Mouse (Mus musculus): ENCODE measurements around the gene Col24a1. TPM values are rescaled to one million over a fixed set of nuclear protein-coding genes. Genes with fewer than 3 reads are reported as not detected.
A peak's percentile ranks its signal among the peaks of the same experiment; 100 is the strongest.

Gene Col24a1
- 4.9 and 5.7 TPM in 2 replicates for polyA plus RNA-seq (2014; fragmentation: Nextera tagmentation; extraction: Ambion mirVana)

DNA sequence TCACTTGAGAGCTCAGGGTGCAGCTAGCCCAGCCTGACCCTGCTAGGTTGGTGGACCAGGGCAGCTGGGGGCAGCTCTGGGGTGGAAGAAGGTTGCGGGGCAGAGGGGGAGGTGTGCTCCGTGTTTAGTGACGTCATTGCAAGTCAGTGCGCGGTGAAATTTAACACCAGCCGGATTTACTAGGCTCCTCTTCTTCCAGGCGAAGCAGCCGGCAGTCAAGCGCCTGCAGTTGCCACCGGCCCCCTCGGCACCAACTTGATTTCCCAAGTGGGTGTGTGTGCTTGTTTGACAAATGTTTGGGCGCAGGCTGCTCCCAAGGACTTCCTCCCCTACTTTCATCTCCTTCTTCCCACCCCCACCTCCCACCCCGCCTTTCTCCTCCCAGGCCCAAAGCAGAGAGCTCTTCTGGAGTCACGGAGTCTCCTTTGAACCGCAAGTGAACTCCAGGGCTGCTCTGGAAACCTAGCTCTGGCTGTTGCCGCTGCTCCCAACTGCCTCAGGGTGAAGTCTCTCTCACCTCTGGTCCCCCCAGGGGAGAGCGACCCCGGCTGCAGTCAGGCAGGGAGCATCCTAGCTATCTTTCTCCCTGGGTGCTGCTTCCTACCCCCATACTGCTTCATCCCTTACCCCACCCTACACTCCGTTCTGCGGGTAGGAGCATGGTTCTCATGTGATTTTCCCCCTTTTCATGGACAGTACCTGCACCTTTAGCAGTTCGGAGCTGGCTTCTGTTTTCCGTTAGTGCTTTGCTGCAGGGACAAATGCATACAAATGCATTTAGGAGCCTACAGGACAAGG is at the start of gene Col24a1:
Gene Col24a1 (plus strand): TSS at position 136 of the 798 bp plus-strand sequence.
- Histone ChIP-seq H3K4me3 (ENCODE audit: low read depth, low read length) (peak within 1 kb of the TSS; percentile 42), H3K4me1 (ENCODE audit: control insufficient read depth, insufficient read depth, low read length) (peaks cover 12% of the 10 kb centered on the region; the same call in 1 of the 2 replicates), H3K9me3 (ENCODE audit: control insufficient read depth, low read depth, low read length) (no peaks in the 10 kb centered on the region), H3K27ac (ENCODE audit: low read length) (peak within 1 kb of the TSS; percentile 77; the same call in 1 of the 2 replicates), H3K4me2 (replicated peaks; ENCODE audit: low read depth, low read length) (peak within 1 kb of the TSS; percentile 91), H3K27me3 (ENCODE audit: control insufficient read depth, insufficient read depth, low read length) (no peaks in the 10 kb centered on the region), H3K9ac (replicated peaks; ENCODE audit: low read depth, low read length) (peak within 1 kb of the TSS; percentile 15; the same call in 1 of the 2 replicates), H3K36me3 (ENCODE audit: control insufficient read depth, insufficient read depth, low read length) (no peaks in the 10 kb centered on the region)
- ATAC-seq (ENCODE audit: insufficient number of reproducible peaks, insufficient read depth, low FRiP score, low read depth): peak; percentile 62; the same call in 1 of the 2 replicates
- WGBS: 2% methylated on average over 22 of the region's 22 CpGs

DNA sequence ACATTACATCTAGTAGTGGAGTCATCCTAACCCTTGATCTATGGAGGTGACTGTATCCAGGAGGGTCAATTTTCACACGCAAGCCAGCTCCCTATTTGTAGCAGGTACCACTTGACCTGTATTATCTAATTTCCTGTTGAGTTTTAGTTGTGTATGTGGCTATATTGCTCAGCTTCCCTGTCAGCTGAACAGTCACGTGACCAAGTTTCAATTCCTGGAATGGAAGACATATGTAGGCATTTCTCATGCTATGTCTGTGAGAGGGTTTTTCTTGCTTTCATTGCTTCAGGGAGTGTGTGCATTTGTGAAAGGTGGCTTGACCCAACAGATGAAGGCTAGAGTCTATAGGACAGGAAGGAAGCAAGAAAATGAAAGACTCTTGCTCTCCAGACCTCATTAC is 44.2 kb upstream of the Col24a1 start:
- Histone ChIP-seq H3K4me1 (ENCODE audit: control insufficient read depth, insufficient read depth, low read length) (no peaks in the 10 kb centered on the region), H3K4me2 (replicated peaks; ENCODE audit: low read depth, low read length) (no peak overlapping the region), H3K4me3 (ENCODE audit: low read depth, low read length) (no peak overlapping the region), H3K9me3 (ENCODE audit: control insufficient read depth, low read depth, low read length) (no peaks in the 10 kb centered on the region), H3K27me3 (ENCODE audit: control insufficient read depth, insufficient read depth, low read length) (no peaks in the 10 kb centered on the region), H3K27ac (ENCODE audit: low read length) (no peak overlapping the region), H3K36me3 (ENCODE audit: control insufficient read depth, insufficient read depth, low read length) (no peaks in the 10 kb centered on the region), H3K9ac (replicated peaks; ENCODE audit: low read depth, low read length) (no peak overlapping the region)
- no peak for ATAC-seq (ENCODE audit: insufficient number of reproducible peaks, insufficient read depth, low FRiP score, low read depth)
- 87% methylated on average over 2 of the region's 2 CpGs for WGBS

- 90% methylated on average over 5 of the region's 5 CpGs for WGBS
- no peak for ATAC-seq (ENCODE audit: insufficient number of reproducible peaks, insufficient read depth, low FRiP score, low read depth)
- Histone ChIP-seq H3K27me3 (ENCODE audit: control insufficient read depth, insufficient read depth, low read length) (no peaks in the 10 kb centered on the region), H3K4me3 (ENCODE audit: low read depth, low read length) (no peak overlapping the region), H3K9ac (replicated peaks; ENCODE audit: low read depth, low read length) (no peak overlapping the region), H3K4me2 (replicated peaks; ENCODE audit: low read depth, low read length) (no peak overlapping the region), H3K9me3 (ENCODE audit: control insufficient read depth, low read depth, low read length) (no peaks in the 10 kb centered on the region), H3K27ac (ENCODE audit: low read length) (no peak overlapping the region), H3K36me3 (ENCODE audit: control insufficient read depth, insufficient read depth, low read length) (no peaks in the 10 kb centered on the region), H3K4me1 (ENCODE audit: control insufficient read depth, insufficient read depth, low read length) (no peaks in the 10 kb centered on the region)
These were observed 39.2 kb upstream of the Col24a1 start for GRCm38 (mm10) chr3:145253066-145253465.

DNA sequence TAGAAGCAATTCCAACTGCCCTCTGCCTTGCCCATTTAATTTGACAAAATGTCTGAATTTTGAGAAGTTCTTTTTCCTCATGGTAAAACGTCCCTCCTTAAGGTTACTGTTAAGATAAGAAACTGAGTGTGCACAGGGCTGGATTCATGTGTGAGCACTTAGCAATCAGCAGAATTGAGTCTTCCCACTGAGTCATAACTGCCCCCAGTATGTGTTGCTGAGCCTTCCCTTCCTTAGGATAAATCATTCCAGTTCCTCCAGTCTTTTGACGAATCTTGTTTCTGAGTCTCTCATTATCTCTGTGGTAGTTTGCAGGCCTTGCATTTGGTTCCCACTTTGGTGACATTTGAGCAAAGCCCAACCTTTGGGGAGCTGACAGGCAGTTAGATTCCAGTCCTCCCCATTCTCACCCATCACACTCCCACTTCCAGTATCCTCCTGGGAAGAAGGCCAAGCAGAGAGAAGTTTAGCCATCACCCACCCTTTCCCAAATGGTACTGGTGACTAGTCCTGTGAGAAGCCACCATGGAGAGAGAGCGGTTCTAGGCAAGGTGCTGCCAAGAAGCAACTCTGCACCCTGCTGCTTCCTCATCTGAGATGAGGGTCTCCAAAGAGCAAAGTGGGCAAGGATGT is 37.4 kb upstream of the Col24a1 start:
- Histone ChIP-seq H3K36me3 (ENCODE audit: control insufficient read depth, insufficient read depth, low read length) (no peaks in the 10 kb centered on the region), H3K4me2 (replicated peaks; ENCODE audit: low read depth, low read length) (no peak overlapping the region), H3K27ac (ENCODE audit: low read length) (no peak overlapping the region), H3K27me3 (ENCODE audit: control insufficient read depth, insufficient read depth, low read length) (no peaks in the 10 kb centered on the region), H3K4me1 (ENCODE audit: control insufficient read depth, insufficient read depth, low read length) (no peaks in the 10 kb centered on the region), H3K9ac (replicated peaks; ENCODE audit: low read depth, low read length) (no peak overlapping the region), H3K4me3 (ENCODE audit: low read depth, low read length) (no peak overlapping the region), H3K9me3 (ENCODE audit: control insufficient read depth, low read depth, low read length) (no peaks in the 10 kb centered on the region)
- WGBS: 76% methylated on average over 3 of the region's 3 CpGs
- ATAC-seq (ENCODE audit: insufficient number of reproducible peaks, insufficient read depth, low FRiP score, low read depth): no peak

GRCm38 (mm10) chr3:145256647-145257046 is 35.6 kb upstream of the Col24a1 start:
- Histone ChIP-seq H3K27me3 (ENCODE audit: control insufficient read depth, insufficient read depth, low read length) (no peaks in the 10 kb centered on the region), H3K36me3 (ENCODE audit: control insufficient read depth, insufficient read depth, low read length) (no peaks in the 10 kb centered on the region), H3K4me1 (ENCODE audit: control insufficient read depth, insufficient read depth, low read length) (no peaks in the 10 kb centered on the region), H3K27ac (ENCODE audit: low read length) (no peak overlapping the region), H3K4me3 (ENCODE audit: low read depth, low read length) (no peak overlapping the region), H3K4me2 (replicated peaks; ENCODE audit: low read depth, low read length) (no peak overlapping the region), H3K9me3 (ENCODE audit: control insufficient read depth, low read depth, low read length) (no peaks in the 10 kb centered on the region), H3K9ac (replicated peaks; ENCODE audit: low read depth, low read length) (no peak overlapping the region)
- ATAC-seq (ENCODE audit: insufficient number of reproducible peaks, insufficient read depth, low FRiP score, low read depth): no peak
- WGBS: 65% methylated on average over 7 of the region's 7 CpGs

GRCm38 (mm10) chr3:145259678-145260077 is 32.6 kb upstream of the Col24a1 start:
- Histone ChIP-seq H3K27me3 (ENCODE audit: control insufficient read depth, insufficient read depth, low read length) (no peaks in the 10 kb centered on the region), H3K9ac (replicated peaks; ENCODE audit: low read depth, low read length) (no peak overlapping the region), H3K4me3 (ENCODE audit: low read depth, low read length) (no peak overlapping the region), H3K9me3 (ENCODE audit: control insufficient read depth, low read depth, low read length) (no peaks in the 10 kb centered on the region), H3K27ac (ENCODE audit: low read length) (no peak overlapping the region), H3K4me1 (ENCODE audit: control insufficient read depth, insufficient read depth, low read length) (no peaks in the 10 kb centered on the region), H3K36me3 (ENCODE audit: control insufficient read depth, insufficient read depth, low read length) (no peaks in the 10 kb centered on the region), H3K4me2 (replicated peaks; ENCODE audit: low read depth, low read length) (no peak overlapping the region)
- no peak for ATAC-seq (ENCODE audit: insufficient number of reproducible peaks, insufficient read depth, low FRiP score, low read depth)
- WGBS: 74% methylated on average over 6 of the region's 6 CpGs

- no peaks in the 10 kb centered on the region for H3K36me3 ChIP-seq (ENCODE audit: control insufficient read depth, insufficient read depth, low read length)
- H3K9me3 ChIP-seq (ENCODE audit: control insufficient read depth, low read depth, low read length): no peaks in the 10 kb centered on the region
- ATAC-seq (ENCODE audit: insufficient number of reproducible peaks, insufficient read depth, low FRiP score, low read depth): no peak
- H3K4me2 ChIP-seq (replicated peaks; ENCODE audit: low read depth, low read length): no peak overlapping the region
- no peak overlapping the region for H3K9ac ChIP-seq (replicated peaks; ENCODE audit: low read depth, low read length)
- no peaks in the 10 kb centered on the region for H3K27me3 ChIP-seq (ENCODE audit: control insufficient read depth, insufficient read depth, low read length)
- no peak overlapping the region for H3K27ac ChIP-seq (ENCODE audit: low read length)
- H3K4me3 ChIP-seq (ENCODE audit: low read depth, low read length): no peak overlapping the region
- 0 out of 2 replicates have a peak, but pooled peaks cover 3% of the 10 kb centered on the region for H3K4me1 ChIP-seq (ENCODE audit: control insufficient read depth, insufficient read depth, low read length)
- 60% methylated on average over 4 of the region's 4 CpGs for WGBS
These were observed 29.1 kb upstream of the Col24a1 start for GRCm38 (mm10) chr3:145263131-145263530.

- H3K27ac ChIP-seq (ENCODE audit: low read length): no peak overlapping the region
- no peak overlapping the region for H3K9ac ChIP-seq (replicated peaks; ENCODE audit: low read depth, low read length)
- H3K4me1 ChIP-seq (ENCODE audit: control insufficient read depth, insufficient read depth, low read length): 0 out of 2 replicates have a peak, but pooled peaks cover 3% of the 10 kb centered on the region
- no peak for ATAC-seq (ENCODE audit: insufficient number of reproducible peaks, insufficient read depth, low FRiP score, low read depth)
- H3K36me3 ChIP-seq (ENCODE audit: control insufficient read depth, insufficient read depth, low read length): no peaks in the 10 kb centered on the region
- H3K9me3 ChIP-seq (ENCODE audit: control insufficient read depth, low read depth, low read length): no peaks in the 10 kb centered on the region
- WGBS: 40% methylated on average over 7 of the region's 7 CpGs
- no peaks in the 10 kb centered on the region for H3K27me3 ChIP-seq (ENCODE audit: control insufficient read depth, insufficient read depth, low read length)
- H3K4me3 ChIP-seq (ENCODE audit: low read depth, low read length): no peak overlapping the region
- no peak overlapping the region for H3K4me2 ChIP-seq (replicated peaks; ENCODE audit: low read depth, low read length)
These were observed 24.2 kb upstream of the Col24a1 start for GRCm38 (mm10) chr3:145268066-145268465.
